8 mouse cellular contexts compared by ENCODE assay signal in genomic region chr15:94404071-94404545, GRCm38 (mm10).
DNase-seq lines count a peak whose midpoint lies in the region; ATAC-seq and TF ChIP-seq lines count a peak whose summit lies in the region.

No protein-coding gene starts in this region.

- peak; percentile 96 for ATAC-seq in lung, embryonic 14.5 days (ENCODE audit: insufficient read depth)
- peak; percentile 86 for ATAC-seq in heart, embryonic 13.5 days (ENCODE audit: extremely low read depth, insufficient number of reproducible peaks, low FRiP score, low TSS enrichment)
- peak; percentile 89 for ATAC-seq in kidney, postnatal 0 days (replicated peaks; ENCODE audit: low FRiP score, low read depth)
- ATAC-seq in neural tube, embryonic 15.5 days (ENCODE audit: low FRiP score), result peak; percentile 96

- 0 out of 2 replicates have a peak, but pooled peaks cover 3% of the 10 kb centered on the region for H3K4me1 ChIP-seq in lung, embryonic 14.5 days (ENCODE audit: insufficient read depth)
- peaks cover 39% of the 10 kb centered on the region for H3K4me1 ChIP-seq in forebrain, embryonic 10.5 days
- H3K4me1 ChIP-seq in heart, embryonic 13.5 days, result peaks cover 11% of the 10 kb centered on the region
- 0 out of 2 replicates have a peak, but pooled peaks cover 4% of the 10 kb centered on the region for H3K4me1 ChIP-seq in kidney, postnatal 0 days (replicated peaks; ENCODE audit: insufficient read depth, low read length)
- peaks cover 23% of the 10 kb centered on the region for H3K4me1 ChIP-seq in neural tube, embryonic 15.5 days

- H3K9me3 ChIP-seq in lung, embryonic 14.5 days (ENCODE audit: low read depth, low read length), result no peaks in the 10 kb centered on the region
- no peaks in the 10 kb centered on the region for H3K9me3 ChIP-seq in forebrain, embryonic 10.5 days
- H3K9me3 ChIP-seq in heart, embryonic 13.5 days, result no peaks in the 10 kb centered on the region
- H3K9me3 ChIP-seq in kidney, postnatal 0 days (replicated peaks; ENCODE audit: low read length), result no peaks in the 10 kb centered on the region
- H3K9me3 ChIP-seq in neural tube, embryonic 15.5 days (replicated peaks), result no peaks in the 10 kb centered on the region

- peak overlapping the region; percentile 65 for H3K4me3 ChIP-seq in lung, embryonic 14.5 days (ENCODE audit: low read depth, low read length)
- H3K4me3 ChIP-seq in forebrain, embryonic 10.5 days, result peak overlapping the region; percentile 86
- peak overlapping the region; percentile 71 for H3K4me3 ChIP-seq in heart, embryonic 13.5 days
- peak overlapping the region; percentile 60 for H3K4me3 ChIP-seq in kidney, postnatal 0 days (replicated peaks; ENCODE audit: low read depth, low read length)
- peak overlapping the region; percentile 61 for H3K4me3 ChIP-seq in neural tube, embryonic 15.5 days (replicated peaks)

- H3K27me3 ChIP-seq in lung, embryonic 14.5 days (ENCODE audit: insufficient read depth, low read length), result peaks cover 12% of the 10 kb centered on the region
- peaks cover 52% of the 10 kb centered on the region for H3K27me3 ChIP-seq in forebrain, embryonic 10.5 days (ENCODE audit: poor library complexity, severe bottlenecking)
- H3K27me3 ChIP-seq in heart, embryonic 13.5 days (replicated peaks), result peaks cover 51% of the 10 kb centered on the region
- no peaks in the 10 kb centered on the region for H3K27me3 ChIP-seq in kidney, postnatal 0 days (ENCODE audit: insufficient read depth, low read length)
- H3K27me3 ChIP-seq in neural tube, embryonic 15.5 days (replicated peaks), result peaks cover 8% of the 10 kb centered on the region; the same call in 1 of the 2 replicates

- H3K4me2 ChIP-seq in lung, embryonic 14.5 days, result peak overlapping the region; percentile 93
- H3K4me2 ChIP-seq in heart, embryonic 13.5 days, result peak overlapping the region; percentile 98
- peak overlapping the region; percentile 95 for H3K4me2 ChIP-seq in kidney, postnatal 0 days (ENCODE audit: low read length)
- peak overlapping the region; percentile 98 for H3K4me2 ChIP-seq in neural tube, embryonic 15.5 days

- TF ChIP-seq CTCF in lung, embryonic 14.5 days (IDR thresholded peaks at IDR 0.05; ENCODE audit: low read depth), result no peak
- TF ChIP-seq CTCF in kidney, postnatal 0 days (IDR thresholded peaks at IDR 0.05; ENCODE audit: low read depth), result no peak

- peak; percentile 94 for DNase-seq in lung, embryonic 14.5 days
- no peak for DNase-seq in lung, postnatal 25 days (ENCODE audit: low spot score)
- peak; percentile 77 for DNase-seq in forebrain, embryonic 10.5 days (ENCODE audit: extremely low spot score, low spot score)
- peak; percentile 79 for DNase-seq in kidney, postnatal 0 days (ENCODE audit: low spot score)
- peak; percentile 73 for DNase-seq in liver
- peak; percentile 35 to 48 for DNase-seq in thymus, adult 18-20 months

- H3K27ac ChIP-seq in lung, embryonic 14.5 days (ENCODE audit: low read depth), result no peak overlapping the region; the same call in 1 of the 2 replicates
- peak overlapping the region; percentile 90 for H3K27ac ChIP-seq in forebrain, embryonic 10.5 days
- H3K27ac ChIP-seq in heart, embryonic 13.5 days (replicated peaks), result no peak overlapping the region
- no peak overlapping the region for H3K27ac ChIP-seq in kidney, postnatal 0 days
- H3K27ac ChIP-seq in neural tube, embryonic 15.5 days (replicated peaks), result peak overlapping the region; percentile 67

- peak overlapping the region; percentile 63 for H3K9ac ChIP-seq in lung, embryonic 14.5 days
- H3K9ac ChIP-seq in heart, embryonic 13.5 days, result peak overlapping the region; percentile 83
- peak overlapping the region; percentile 57 for H3K9ac ChIP-seq in kidney, postnatal 0 days (ENCODE audit: low read depth, low read length)
- peak overlapping the region; percentile 60 for H3K9ac ChIP-seq in neural tube, embryonic 15.5 days (replicated peaks)

- H3K36me3 ChIP-seq in lung, embryonic 14.5 days (ENCODE audit: insufficient read depth), result no peaks in the 10 kb centered on the region
- peaks cover 6% of the 10 kb centered on the region for H3K36me3 ChIP-seq in forebrain, embryonic 10.5 days (replicated peaks)
- H3K36me3 ChIP-seq in heart, embryonic 13.5 days, result no peaks in the 10 kb centered on the region
- H3K36me3 ChIP-seq in kidney, postnatal 0 days (ENCODE audit: insufficient read depth, low read length), result no peaks in the 10 kb centered on the region
- no peaks in the 10 kb centered on the region for H3K36me3 ChIP-seq in neural tube, embryonic 15.5 days

- WGBS in lung, embryonic 14.5 days, result under 1% methylated on average over 61 of the region's 65 CpGs
- WGBS in forebrain, embryonic 10.5 days, result under 1% methylated on average over 63 of the region's 65 CpGs
- WGBS in heart, embryonic 13.5 days, result under 1% methylated on average over 56 of the region's 65 CpGs
- WGBS in kidney, postnatal 0 days, result under 1% methylated on average over 41 of the region's 65 CpGs
- WGBS in neural tube, embryonic 15.5 days, result under 1% methylated on average over 59 of the region's 65 CpGs

Comparison
In these comparisons a context has a peak if more than half of its experiments do, and no peak if none do; other contexts are left out.
1. H3K27ac ChIP-seq: peak in forebrain, embryonic 10.5 days (single experiment) and neural tube, embryonic 15.5 days (single experiment); none in lung, embryonic 14.5 days (single experiment), heart, embryonic 13.5 days (single experiment) and kidney, postnatal 0 days (single experiment).
2. Peak in every context shown above with its lines, with median percentiles within 50 percentile points of each other: ATAC-seq, H3K4me2 ChIP-seq, H3K4me3 ChIP-seq and H3K9ac ChIP-seq.